18 mouse cellular contexts compared by ENCODE assay signal in genomic region chr15:84877029-84877815, GRCm38 (mm10). TPM values are rescaled to one million over a fixed set of nuclear protein-coding genes. Genes with fewer than 3 reads are reported as not detected.
DNase-seq lines count a peak whose midpoint lies in the region; ATAC-seq lines count a peak whose summit lies in the region.
"Had no signal": no experiment of that assay in that cellular context is flagged by ENCODE, and none has a peak within 500 bp of the region (broad histone marks: within the 10 kb centered on the region; RNA-seq: fewer than 3 reads in every experiment).

No protein-coding gene starts in this region.

- intact Hi-C loops in left cerebral cortex, postnatal 14 days (cut with DNase I) = no loop called here
- intact Hi-C loops in left cerebral cortex, postnatal 10 days (cut with DNase I) = no loop called here
- intact Hi-C loops in gastrocnemius, postnatal 36 days (cut with DNase I) = loop anchor here (5.0 kb wide), 1 partner anchor 60 kb away; no protein-coding TSS in a partner anchor

- peak; percentile 61 to 69 for DNase-seq in left cerebral cortex, postnatal 14 days (ENCODE audit: low spot score in 2 of 2)
- no peak for DNase-seq in left cerebral cortex, postnatal 10 days (ENCODE audit: extremely low spot score in 1 of 2, low spot score in 2 of 2)
- DNase-seq in frontal cortex, postnatal 36 days (ENCODE audit: low spot score in 2 of 2) = peak; percentile 73 to 79
- peak; percentile 27 for DNase-seq in right cerebral cortex, postnatal 14 days
- DNase-seq in gastrocnemius, postnatal 36 days = no peak
- DNase-seq in spleen, postnatal 10 days (ENCODE audit: low spot score in 2 of 2) = no peak
- DNase-seq: adrenal gland, adult 8-10 months; cerebellum, adult 2 months; cerebellum, postnatal 25 days; gastrocnemius, postnatal 25 days; layer of hippocampus, postnatal 36 days; lung, adult 18-20 months; lung, postnatal 10 days had no signal

- no peak for ATAC-seq in megakaryocyte-erythroid progenitor cell, adult 5-6 weeks (replicated peaks; ENCODE audit: low FRiP score, low TSS enrichment, poor library complexity, severe bottlenecking)
- ATAC-seq: activated CD4-positive, CD25-positive, alpha-beta regulatory T cell, adult 4 months; forebrain, embryonic 13.5 days; intestine, postnatal 0 days; liver, embryonic 12.5 days had no signal

RNA-seq across cellular contexts. Expression of gene Phf21b, which starts 21.4 kb away (rescaled TPM):
- 10 to 100 TPM; 15.3 to 16.1 TPM for total RNA-seq in left cerebral cortex, postnatal 14 days (2021)
- total RNA-seq in left cerebral cortex, postnatal 10 days (2021) = 1 to 10 TPM; 7.9 to 9.2 TPM
- under 1 TPM; 0.43 to 0.49 TPM for total RNA-seq in gastrocnemius, postnatal 36 days (2021)
- 4.0 TPM in 1 of 2 replicates, not detected in the other for total RNA-seq in megakaryocyte-erythroid progenitor cell, adult 5-6 weeks (2014; fragmentation: Nextera tagmentation)
- not detected in 2 replicates for total RNA-seq in megakaryocyte-erythroid progenitor cell, adult 5-6 weeks (2017)

RNA-seq across cellular contexts. Expression of gene Gm29666, which starts 42.6 kb away (rescaled TPM):
- total RNA-seq in left cerebral cortex, postnatal 14 days (2021) = 1 to 10 TPM in 1 of 2 experiments, under 1 TPM in 1; 0.94 to 1.1 TPM
- 1 to 10 TPM in 1 of 2 experiments, under 1 TPM in 1; 0.91 to 1.5 TPM for total RNA-seq in left cerebral cortex, postnatal 10 days (2021)
- under 1 TPM; 0.22 to 0.33 TPM for total RNA-seq in gastrocnemius, postnatal 36 days (2021)
- 0.90 and 1.3 TPM in 2 replicates for total RNA-seq in megakaryocyte-erythroid progenitor cell, adult 5-6 weeks (2014; fragmentation: Nextera tagmentation)
- total RNA-seq in megakaryocyte-erythroid progenitor cell, adult 5-6 weeks (2017) = 0.23 TPM in 2 replicates

RNA-seq across cellular contexts. Expression of gene Nup50, which starts 46.0 kb away (rescaled TPM):
- 10 to 100 TPM; 31.2 to 31.7 TPM for total RNA-seq in left cerebral cortex, postnatal 14 days (2021)
- 10 to 100 TPM; 29.1 to 30.8 TPM for total RNA-seq in left cerebral cortex, postnatal 10 days (2021)
- total RNA-seq in gastrocnemius, postnatal 36 days (2021) = 10 to 100 TPM; 12.4 to 14.8 TPM
- 51.5 and 56.4 TPM in 2 replicates for total RNA-seq in megakaryocyte-erythroid progenitor cell, adult 5-6 weeks (2014; fragmentation: Nextera tagmentation)
- 102 TPM in 2 replicates for total RNA-seq in megakaryocyte-erythroid progenitor cell, adult 5-6 weeks (2017)

Comparison
In these comparisons a context has a peak if more than half of its experiments do, and no peak if none do; other contexts are left out.
1. DNase-seq: peak in left cerebral cortex, postnatal 14 days (2 of 2), frontal cortex, postnatal 36 days (2 of 2) and right cerebral cortex, postnatal 14 days (single experiment); none in left cerebral cortex, postnatal 10 days (0 of 2), gastrocnemius, postnatal 36 days (0 of 2) and spleen, postnatal 10 days (0 of 2).